Mouse (Mus musculus): ENCODE data around the gene Slc22a16. TPM values are rescaled to one million over a fixed set of nuclear protein-coding genes. Genes with fewer than 3 reads are reported as not detected.

The Slc22a16 gene
- polyA plus RNA-seq, 1 experiment from 2014 or later: not detected

DNA sequence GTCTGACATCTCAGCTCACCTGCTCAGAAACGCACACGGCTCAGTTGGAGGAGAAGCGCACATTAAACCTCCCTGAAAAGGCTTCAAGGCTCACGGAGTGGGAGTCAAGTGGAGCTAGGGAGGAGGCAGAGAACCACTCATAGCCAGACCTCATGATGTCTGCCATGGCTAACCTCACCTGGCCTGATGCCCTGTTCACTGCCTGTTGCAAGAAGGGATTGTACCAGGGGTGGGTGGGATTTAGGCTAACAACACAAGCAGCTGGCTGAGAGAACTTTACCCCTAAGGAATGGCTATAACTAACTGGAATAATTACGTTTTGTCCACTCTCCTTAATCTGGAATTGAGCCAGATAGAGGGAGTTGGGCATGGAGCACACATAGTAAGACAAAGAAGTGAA is 60.3 kb downstream of the Slc22a16 start:
- H3K36me3 ChIP-seq: no peaks in the 10 kb centered on the region
- H3K27ac ChIP-seq: no peak overlapping the region
- no peaks in the 10 kb centered on the region for H3K9me3 ChIP-seq (replicated peaks)
- H3K4me1 ChIP-seq: peaks cover 12% of the 10 kb centered on the region
- 85% methylated on average over 5 of the region's 5 CpGs for WGBS
- no peak for DNase-seq (ENCODE audit: low spot score)
- H3K27me3 ChIP-seq (ENCODE audit: low read depth, poor library complexity, severe bottlenecking): no peaks in the 10 kb centered on the region
- no peak overlapping the region for H3K4me3 ChIP-seq

DNA sequence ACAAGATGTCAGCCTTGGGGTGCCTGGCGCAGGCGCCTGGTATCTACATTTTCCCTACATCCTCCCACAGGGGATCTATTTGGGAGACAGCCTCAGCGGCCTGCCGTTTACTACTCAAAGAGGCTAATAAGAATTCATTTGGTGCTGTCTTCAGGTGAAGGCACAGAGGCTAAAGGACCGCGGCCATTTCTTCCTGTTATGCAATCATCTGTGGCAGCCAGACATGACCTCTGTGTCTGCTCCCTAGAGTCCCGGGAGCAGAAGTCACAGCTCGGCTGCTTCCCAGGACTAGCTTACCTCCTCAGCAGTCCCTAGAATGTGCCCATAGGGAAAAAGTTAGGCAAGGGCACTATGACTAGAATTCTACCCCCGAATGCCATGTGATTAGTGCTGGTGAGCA is 60.8 kb downstream of the Slc22a16 start:
- WGBS: 82% methylated on average over 9 of the region's 9 CpGs
- Histone ChIP-seq H3K4me1 (peaks cover 13% of the 10 kb centered on the region), H3K36me3 (no peaks in the 10 kb centered on the region), H3K9me3 (replicated peaks) (no peaks in the 10 kb centered on the region), H3K4me3 (no peak overlapping the region), H3K27ac (0 out of 2 replicates have a peak overlapping the region, but pooled peaks have one; percentile 21), H3K27me3 (ENCODE audit: low read depth, poor library complexity, severe bottlenecking) (no peaks in the 10 kb centered on the region)
- no peak for DNase-seq (ENCODE audit: low spot score)

DNA sequence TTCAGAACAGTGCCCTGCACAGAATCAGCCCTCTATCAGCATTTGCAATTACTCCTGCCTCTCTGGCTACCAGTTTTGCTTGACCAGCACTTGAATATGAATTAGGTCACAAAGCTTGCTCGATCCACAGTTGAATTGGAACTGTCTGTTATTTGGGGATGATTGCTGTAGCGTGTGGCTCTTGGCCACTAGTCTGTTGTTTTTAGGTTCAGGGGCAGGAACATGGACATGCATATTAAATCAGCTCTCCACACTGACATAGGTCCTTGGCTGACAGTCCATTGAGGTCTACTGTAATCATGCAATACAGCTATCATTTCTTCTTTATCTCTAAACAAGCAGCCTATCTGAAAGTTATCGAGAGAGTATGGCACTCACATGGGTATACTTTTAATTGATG is 62.0 kb downstream of the Slc22a16 start:
- H3K27ac ChIP-seq: no peak overlapping the region
- H3K27me3 ChIP-seq (ENCODE audit: low read depth, poor library complexity, severe bottlenecking): no peaks in the 10 kb centered on the region
- no peak for DNase-seq (ENCODE audit: low spot score)
- no peaks in the 10 kb centered on the region for H3K36me3 ChIP-seq
- H3K4me3 ChIP-seq: no peak overlapping the region
- 92% methylated on average over 3 of the region's 3 CpGs for WGBS
- peaks cover 19% of the 10 kb centered on the region for H3K4me1 ChIP-seq
- no peaks in the 10 kb centered on the region for H3K9me3 ChIP-seq (replicated peaks)

DNA sequence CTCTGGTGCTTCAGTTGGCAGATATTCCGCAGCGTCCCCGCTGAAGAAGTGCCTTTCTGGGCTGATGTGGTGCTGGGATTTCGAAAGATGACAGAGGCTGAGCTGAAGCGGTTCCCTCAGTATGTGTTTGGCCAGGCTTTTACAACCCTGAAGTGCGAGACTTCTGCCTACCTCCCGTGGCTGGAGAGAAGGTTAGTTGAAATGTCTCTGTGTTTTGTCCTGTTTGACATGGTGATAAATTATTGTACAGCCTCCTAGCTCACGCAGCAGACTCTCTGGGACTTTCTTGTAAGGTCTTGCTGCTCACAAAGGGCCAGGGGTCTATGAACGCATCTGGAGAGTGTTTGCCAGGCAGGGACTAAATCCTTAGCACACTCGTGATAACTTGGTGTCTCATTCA is 67.2 kb downstream of the Slc22a16 start:
- DNase-seq (ENCODE audit: low spot score): no peak
- 17% methylated on average over 10 of the region's 10 CpGs for WGBS
- no peaks in the 10 kb centered on the region for H3K36me3 ChIP-seq
- H3K4me3 ChIP-seq: no peak overlapping the region
- H3K9me3 ChIP-seq (replicated peaks): no peaks in the 10 kb centered on the region
- H3K27ac ChIP-seq: peak overlapping the region; percentile 63; the same call in 1 of the 2 replicates
- H3K4me1 ChIP-seq: peaks cover 41% of the 10 kb centered on the region
- 0 out of 2 replicates have a peak, but pooled peaks cover 5% of the 10 kb centered on the region for H3K27me3 ChIP-seq (ENCODE audit: low read depth, poor library complexity, severe bottlenecking)

DNA sequence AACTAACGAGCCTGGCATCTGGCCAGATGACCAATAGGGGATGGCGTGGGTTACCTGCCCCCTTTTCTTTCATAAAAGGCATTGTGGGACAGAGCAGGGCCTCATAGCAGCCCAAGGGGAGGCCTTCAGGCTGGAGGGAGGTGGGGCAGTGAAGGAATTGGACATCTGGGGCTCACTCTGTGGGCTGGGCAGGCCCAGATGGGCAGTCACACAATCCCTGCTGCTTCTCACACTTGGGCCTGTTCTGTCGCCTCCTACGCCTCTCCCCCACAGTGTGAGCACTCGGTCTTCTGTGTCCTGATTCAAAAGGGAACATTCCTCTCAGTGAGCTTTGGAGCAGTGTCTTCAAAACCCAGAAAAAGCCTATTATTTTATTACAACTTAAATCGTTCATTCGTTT is 68.1 kb downstream of the Slc22a16 start:
- peak overlapping the region; percentile 26 for H3K4me3 ChIP-seq
- 47% methylated on average over 7 of the region's 7 CpGs for WGBS
- H3K4me1 ChIP-seq: peaks cover 41% of the 10 kb centered on the region
- peak overlapping the region; percentile 81 for H3K27ac ChIP-seq
- H3K9me3 ChIP-seq (replicated peaks): no peaks in the 10 kb centered on the region
- H3K36me3 ChIP-seq: no peaks in the 10 kb centered on the region
- 0 out of 2 replicates have a peak, but pooled peaks cover 5% of the 10 kb centered on the region for H3K27me3 ChIP-seq (ENCODE audit: low read depth, poor library complexity, severe bottlenecking)
- no peak for DNase-seq (ENCODE audit: low spot score)

DNA sequence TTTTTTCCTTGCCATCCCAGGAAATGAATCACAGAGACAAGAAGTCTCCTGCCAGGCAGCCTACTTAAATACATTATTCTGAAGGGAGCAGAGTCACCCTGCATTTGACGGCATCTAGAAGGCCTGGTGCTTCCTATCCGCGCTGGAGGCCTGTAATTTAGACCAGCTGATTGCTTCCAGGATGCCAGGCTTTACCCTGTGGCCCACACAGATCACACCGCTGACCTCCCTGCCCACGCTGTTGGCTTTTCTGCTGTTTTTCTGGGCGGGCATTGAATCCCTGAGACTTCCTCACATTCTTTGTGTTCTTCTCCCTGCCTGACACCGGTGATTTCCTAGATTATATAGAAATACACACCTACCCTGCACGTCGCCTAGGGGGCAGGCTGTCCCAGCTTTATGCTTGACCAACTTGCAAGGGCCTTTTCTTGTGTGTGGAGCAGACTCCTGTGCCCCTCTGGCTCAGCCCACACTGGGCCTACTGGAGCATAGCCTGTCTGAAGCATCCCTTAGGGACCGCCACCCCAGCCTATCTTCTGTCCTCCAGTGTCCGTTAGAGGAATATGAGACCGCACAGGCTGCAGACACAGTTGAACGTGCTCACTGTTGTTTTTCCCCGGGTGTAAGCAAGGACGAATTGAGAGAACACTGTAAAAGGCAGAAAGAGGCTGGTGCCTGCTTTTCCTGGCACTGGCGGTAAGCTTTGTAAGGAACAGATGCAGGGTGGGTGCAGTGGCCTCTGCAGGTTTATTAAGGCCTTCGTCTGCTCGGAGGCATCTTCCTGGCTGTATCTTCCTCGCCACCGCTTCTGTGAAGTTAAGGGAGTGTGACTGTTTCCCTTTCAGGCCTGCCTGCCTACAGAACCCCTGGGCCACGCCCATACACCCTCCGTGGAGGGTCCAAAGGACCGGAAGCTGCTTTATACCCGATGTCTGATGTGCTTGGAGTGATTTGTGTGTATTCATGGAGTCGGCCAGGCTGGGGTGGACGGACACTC is 69.0 kb downstream of the Slc22a16 start:
- Histone ChIP-seq H3K36me3 (no peaks in the 10 kb centered on the region), H3K4me3 (no peak overlapping the region), H3K27me3 (ENCODE audit: low read depth, poor library complexity, severe bottlenecking) (0 out of 2 replicates have a peak, but pooled peaks cover 5% of the 10 kb centered on the region), H3K4me1 (peaks cover 41% of the 10 kb centered on the region), H3K27ac (peak overlapping the region; percentile 74), H3K9me3 (replicated peaks) (no peaks in the 10 kb centered on the region)
- DNase-seq (ENCODE audit: low spot score): peak; percentile 28
- WGBS: 57% methylated on average over 26 of the region's 26 CpGs

DNA sequence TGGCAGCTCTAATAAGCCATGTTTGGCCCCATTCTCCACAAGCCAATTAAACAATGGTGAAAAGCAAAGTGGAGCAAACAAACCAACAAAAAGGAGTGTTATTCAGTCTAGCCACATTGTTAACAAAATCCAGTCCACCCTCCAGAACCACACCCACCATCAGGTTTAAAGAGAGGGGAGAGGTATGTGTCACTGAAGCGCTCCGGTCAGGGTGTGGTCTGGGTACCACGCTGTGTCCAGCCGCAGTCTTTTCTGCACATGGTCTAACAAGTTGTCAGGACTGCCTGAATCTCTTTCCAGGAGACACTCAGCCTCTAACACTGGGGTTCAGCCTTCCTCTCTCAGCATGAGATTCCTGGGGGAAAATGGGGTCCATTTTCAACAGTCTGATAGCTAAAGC is 70.3 kb downstream of the Slc22a16 start:
- Histone ChIP-seq H3K9me3 (replicated peaks) (no peaks in the 10 kb centered on the region), H3K4me3 (no peak overlapping the region), H3K27ac (no peak overlapping the region), H3K27me3 (ENCODE audit: low read depth, poor library complexity, severe bottlenecking) (0 out of 2 replicates have a peak, but pooled peaks cover 5% of the 10 kb centered on the region), H3K4me1 (peaks cover 41% of the 10 kb centered on the region), H3K36me3 (no peaks in the 10 kb centered on the region)
- no peak for DNase-seq (ENCODE audit: low spot score)
- WGBS: 89% methylated on average over 4 of the region's 4 CpGs

DNA sequence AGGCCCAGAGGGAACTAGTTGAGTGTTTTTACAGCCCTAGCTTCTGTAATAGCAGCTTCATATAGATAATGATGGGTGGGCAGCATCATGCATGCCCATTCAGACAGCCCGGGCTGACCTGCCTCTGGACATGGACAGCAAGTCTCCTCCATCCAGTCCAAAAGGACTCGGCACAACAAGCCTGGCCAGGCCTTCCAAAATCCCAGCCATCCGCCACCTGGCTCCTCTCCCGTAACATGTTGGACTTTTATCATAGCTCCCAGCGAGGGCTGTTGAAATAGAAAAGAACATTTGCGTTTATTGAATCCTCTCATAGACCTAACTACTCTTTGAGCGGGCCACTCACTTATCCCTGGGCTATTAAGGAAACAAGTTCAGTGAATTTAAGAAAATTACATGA is 71.8 kb downstream of the Slc22a16 start:
- H3K36me3 ChIP-seq: no peaks in the 10 kb centered on the region

DNA sequence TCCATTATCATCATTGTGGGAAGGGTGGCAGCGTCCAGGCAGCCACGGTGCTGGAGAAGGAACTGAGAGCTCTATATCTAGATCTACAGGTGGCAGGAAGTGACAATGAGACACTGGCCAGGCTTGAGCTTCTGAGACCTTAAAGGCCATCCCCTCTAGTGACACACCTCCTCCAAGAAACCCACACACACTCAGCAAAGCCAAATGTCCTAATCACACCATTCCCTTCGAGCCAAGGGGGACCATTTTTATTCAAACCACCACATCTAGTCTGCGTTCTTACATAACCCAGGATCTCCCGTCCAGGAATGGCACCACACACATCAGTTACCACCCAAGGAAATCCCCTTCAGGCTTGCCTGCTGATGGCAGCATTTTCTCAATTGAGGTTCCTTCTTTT is 73.0 kb downstream of the Slc22a16 start:
- 82% methylated on average over 5 of the region's 5 CpGs for WGBS
- Histone ChIP-seq H3K4me3 (no peak overlapping the region), H3K4me1 (peaks cover 24% of the 10 kb centered on the region), H3K9me3 (replicated peaks) (0 out of 2 replicates have a peak, but pooled peaks cover 3% of the 10 kb centered on the region), H3K27ac (no peak overlapping the region), H3K27me3 (ENCODE audit: low read depth, poor library complexity, severe bottlenecking) (peaks cover 11% of the 10 kb centered on the region; the same call in 1 of the 2 replicates), H3K36me3 (no peaks in the 10 kb centered on the region)
- DNase-seq (ENCODE audit: low spot score): no peak

More for the DNA sequence above, 71.8 kb downstream of the Slc22a16 start:
- peak; percentile 26 for DNase-seq (ENCODE audit: low spot score)
- H3K27me3 ChIP-seq (ENCODE audit: low read depth, poor library complexity, severe bottlenecking): peaks cover 11% of the 10 kb centered on the region; the same call in 1 of the 2 replicates
- 0 out of 2 replicates have a peak, but pooled peaks cover 3% of the 10 kb centered on the region for H3K9me3 ChIP-seq (replicated peaks)
- H3K27ac ChIP-seq: no peak overlapping the region
- H3K4me1 ChIP-seq: peaks cover 35% of the 10 kb centered on the region
- H3K4me3 ChIP-seq: no peak overlapping the region
- 87% methylated on average over 7 of the region's 7 CpGs for WGBS

DNA sequence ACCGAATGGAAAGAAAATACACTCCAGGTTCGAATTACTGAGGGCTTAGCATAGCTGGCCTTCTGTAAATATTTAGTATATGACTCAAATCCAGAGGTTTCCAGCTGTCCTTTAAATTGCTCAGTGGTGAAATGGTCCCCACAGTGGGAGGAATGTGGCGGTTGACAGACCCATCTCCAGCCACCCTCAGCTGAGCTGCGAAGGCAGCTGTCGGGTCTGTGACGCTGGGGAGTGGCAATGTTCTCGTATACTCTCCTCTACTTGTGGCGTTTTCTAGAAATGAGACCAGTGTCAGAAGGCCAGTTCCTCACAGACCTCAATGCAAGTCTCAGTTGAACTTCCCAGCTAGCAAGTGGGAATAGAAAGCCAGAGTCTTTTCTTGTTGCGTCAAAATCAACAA is 74.3 kb downstream of the Slc22a16 start:
- Histone ChIP-seq H3K36me3 (no peaks in the 10 kb centered on the region), H3K27ac (no peak overlapping the region), H3K4me1 (peaks cover 11% of the 10 kb centered on the region), H3K4me3 (no peak overlapping the region), H3K27me3 (ENCODE audit: low read depth, poor library complexity, severe bottlenecking) (peaks cover 11% of the 10 kb centered on the region; the same call in 1 of the 2 replicates), H3K9me3 (replicated peaks) (0 out of 2 replicates have a peak, but pooled peaks cover 3% of the 10 kb centered on the region)
- DNase-seq (ENCODE audit: low spot score): peak; percentile 16
- 79% methylated on average over 9 of the region's 9 CpGs for WGBS

DNA sequence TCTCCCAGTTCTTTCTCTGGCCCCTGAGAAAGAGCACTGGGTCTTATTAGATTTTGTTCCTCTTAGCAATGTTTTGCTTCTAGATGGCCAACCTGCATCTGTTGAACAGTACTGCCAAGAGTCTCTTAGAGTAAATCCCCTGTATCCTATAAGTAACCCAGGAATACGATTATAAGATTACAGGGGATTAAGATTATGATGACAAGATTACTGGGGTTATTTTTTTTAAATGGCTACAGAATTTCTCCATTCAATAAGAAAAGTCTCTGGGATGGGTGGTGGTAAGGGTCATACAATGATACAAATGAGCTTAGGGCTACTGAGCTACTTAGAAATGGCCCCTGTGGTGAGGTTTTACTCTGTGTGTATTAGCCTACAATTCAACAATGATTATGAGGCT is 75.2 kb downstream of the Slc22a16 start:
- Histone ChIP-seq H3K4me1 (peaks cover 7% of the 10 kb centered on the region; the same call in 1 of the 2 replicates), H3K27me3 (ENCODE audit: low read depth, poor library complexity, severe bottlenecking) (peaks cover 11% of the 10 kb centered on the region; the same call in 1 of the 2 replicates), H3K9me3 (replicated peaks) (0 out of 2 replicates have a peak, but pooled peaks cover 3% of the 10 kb centered on the region), H3K27ac (no peak overlapping the region), H3K4me3 (no peak overlapping the region), H3K36me3 (no peaks in the 10 kb centered on the region)
- WGBS: 87% methylated on average over 1 of the region's 1 CpGs
- DNase-seq (ENCODE audit: low spot score): no peak

DNA sequence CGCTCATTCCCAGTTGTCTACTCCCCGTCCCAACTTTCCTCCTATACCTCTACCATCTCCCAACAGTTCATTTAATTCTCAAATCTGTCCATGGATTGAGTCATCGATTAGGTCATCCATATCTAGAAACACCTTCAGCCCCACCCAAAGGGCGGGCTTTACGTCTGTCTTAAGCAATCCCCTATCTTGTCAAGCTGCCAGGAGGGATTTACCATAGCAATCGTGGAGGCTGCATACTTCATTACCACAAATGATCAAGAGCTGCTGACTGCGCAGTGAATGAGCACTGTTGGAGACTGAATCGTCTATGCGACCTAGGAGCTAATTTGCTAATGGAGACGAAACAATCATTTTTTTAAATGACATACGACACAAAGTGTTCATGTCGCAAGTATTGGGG is 78.6 kb downstream of the Slc22a16 start:
- Histone ChIP-seq H3K27ac (no peak overlapping the region), H3K27me3 (ENCODE audit: low read depth, poor library complexity, severe bottlenecking) (peaks cover 5% of the 10 kb centered on the region; the same call in 1 of the 2 replicates), H3K4me1 (peaks cover 4% of the 10 kb centered on the region), H3K9me3 (replicated peaks) (0 out of 2 replicates have a peak, but pooled peaks cover 3% of the 10 kb centered on the region), H3K36me3 (no peaks in the 10 kb centered on the region), H3K4me3 (no peak overlapping the region)
- 92% methylated on average over 12 of the region's 12 CpGs for WGBS
- DNase-seq (ENCODE audit: low spot score): no peak

DNA sequence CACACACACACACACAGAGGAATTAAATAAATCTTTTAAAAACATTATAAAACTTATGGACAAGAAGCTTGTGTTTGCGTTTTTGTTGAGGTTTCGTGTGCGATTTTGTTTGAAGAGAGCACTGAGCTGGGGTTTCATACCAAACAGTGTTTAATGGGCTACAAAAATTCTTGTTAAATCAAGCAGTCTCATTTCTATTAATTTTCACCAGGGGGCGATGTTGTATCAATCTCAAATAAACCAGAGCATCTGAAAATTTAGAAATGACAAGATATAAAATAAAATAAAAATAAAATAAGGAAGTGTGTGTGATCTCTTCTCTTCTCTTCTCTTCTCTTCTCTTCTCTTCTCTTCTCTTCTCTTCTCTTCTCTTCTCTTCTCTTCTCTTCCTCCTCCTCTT is 79.5 kb downstream of the Slc22a16 start:
- no peak overlapping the region for H3K4me3 ChIP-seq
- 0 out of 2 replicates have a peak, but pooled peaks cover 3% of the 10 kb centered on the region for H3K9me3 ChIP-seq (replicated peaks)
- no peaks in the 10 kb centered on the region for H3K36me3 ChIP-seq
- H3K4me1 ChIP-seq: peaks cover 10% of the 10 kb centered on the region
- no peak overlapping the region for H3K27ac ChIP-seq
- H3K27me3 ChIP-seq (ENCODE audit: low read depth, poor library complexity, severe bottlenecking): peaks cover 5% of the 10 kb centered on the region; the same call in 1 of the 2 replicates
- no peak for DNase-seq (ENCODE audit: low spot score)
- whole genome bisulfite sequencing: 34% methylated on average over 4 of the region's 4 CpGs

All from limb, embryonic 10.5 days (tissue).